Mouse (Mus musculus): ENCODE measurements around the gene Tnk1.

DNA sequence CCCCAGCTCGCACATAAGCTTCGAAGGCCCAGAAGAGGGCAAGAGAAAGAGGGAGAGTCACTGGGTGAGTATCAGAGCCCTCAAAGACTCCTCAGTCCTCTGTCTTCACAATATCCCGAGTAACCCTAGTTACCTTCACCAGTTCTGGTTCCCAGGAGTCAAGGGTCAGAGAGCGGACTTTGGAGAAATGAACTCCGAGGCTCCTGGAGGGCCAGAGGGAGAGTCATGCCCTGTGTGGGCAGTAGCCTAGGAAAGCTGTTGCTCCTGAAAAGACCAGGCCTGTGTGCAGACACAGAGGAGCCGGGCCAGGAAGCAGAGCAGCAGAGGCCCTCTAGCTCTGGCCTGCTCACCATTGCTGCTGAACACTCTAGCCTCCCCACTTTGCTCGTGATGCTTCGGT, 26.1 kb upstream of the Tnk1 start:
- no peak for TF ChIP-seq TAL1 (conservative IDR thresholded peaks at IDR 0.05; ENCODE audit: low read depth, low read length)
- TF ChIP-seq CTCF (IDR thresholded peaks at IDR 0.05; ENCODE audit: low read depth, low read length), result no peak

All from G1E (cell line).